Mouse (Mus musculus) lung, adult 18-20 months (tissue): ENCODE data around the gene Pgs1.

Source experiments
- DNase-seq, 2 experiments: peaks; one replicate each; pipeline ENCODE4 v3.0.0; 2022; ENCODE audit warnings: mixed read lengths in 2 of 2

Gene Pgs1

DNA sequence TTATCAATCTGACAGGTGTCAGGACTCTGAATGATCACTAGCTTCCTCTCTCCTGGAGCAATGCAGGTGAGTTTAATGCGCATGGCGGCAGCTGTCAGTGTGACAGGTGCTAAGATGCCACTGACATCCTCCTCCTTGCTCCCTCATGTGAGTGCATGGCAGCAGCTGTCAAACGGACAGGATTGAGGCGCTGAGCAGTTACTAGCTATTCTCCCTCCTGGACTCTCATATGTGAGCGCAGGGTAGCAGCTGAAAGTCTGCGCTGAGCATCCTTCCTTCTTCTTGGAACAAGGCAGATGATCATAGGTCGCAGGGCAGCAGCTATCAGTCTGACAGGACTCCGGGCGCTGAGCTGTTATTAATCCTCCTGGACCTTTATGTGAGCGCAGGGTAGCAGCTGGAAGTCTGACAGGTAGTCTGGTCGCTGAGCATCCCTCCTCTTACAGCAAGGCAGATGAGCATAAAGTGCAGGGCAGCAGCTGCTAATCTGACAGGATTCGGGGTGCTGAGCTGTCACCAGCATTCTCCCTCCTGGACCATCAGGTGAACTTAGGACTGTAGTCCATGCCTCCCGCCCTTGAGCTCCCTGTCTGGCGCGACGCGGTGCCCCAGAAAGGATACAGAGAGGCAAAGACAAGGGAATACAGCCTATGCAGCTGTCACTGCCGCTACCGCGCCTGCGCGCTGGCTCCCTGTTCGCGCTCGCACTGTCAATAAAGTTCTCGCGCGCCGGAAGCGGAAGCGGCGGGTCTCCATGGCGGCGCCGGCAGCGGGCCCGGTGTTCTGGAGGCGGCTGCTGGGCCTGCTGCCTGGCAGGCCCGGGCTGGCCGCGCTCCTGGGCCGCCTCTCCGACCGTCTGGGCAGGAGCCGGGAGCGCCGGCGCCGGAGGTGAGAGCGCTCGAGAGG is at the start of gene Pgs1:
Gene Pgs1, plus strand, starts transcription at position 167 of the 906 bp plus-strand sequence.
- DNase-seq: peak; percentile 89 to 91

DNA sequence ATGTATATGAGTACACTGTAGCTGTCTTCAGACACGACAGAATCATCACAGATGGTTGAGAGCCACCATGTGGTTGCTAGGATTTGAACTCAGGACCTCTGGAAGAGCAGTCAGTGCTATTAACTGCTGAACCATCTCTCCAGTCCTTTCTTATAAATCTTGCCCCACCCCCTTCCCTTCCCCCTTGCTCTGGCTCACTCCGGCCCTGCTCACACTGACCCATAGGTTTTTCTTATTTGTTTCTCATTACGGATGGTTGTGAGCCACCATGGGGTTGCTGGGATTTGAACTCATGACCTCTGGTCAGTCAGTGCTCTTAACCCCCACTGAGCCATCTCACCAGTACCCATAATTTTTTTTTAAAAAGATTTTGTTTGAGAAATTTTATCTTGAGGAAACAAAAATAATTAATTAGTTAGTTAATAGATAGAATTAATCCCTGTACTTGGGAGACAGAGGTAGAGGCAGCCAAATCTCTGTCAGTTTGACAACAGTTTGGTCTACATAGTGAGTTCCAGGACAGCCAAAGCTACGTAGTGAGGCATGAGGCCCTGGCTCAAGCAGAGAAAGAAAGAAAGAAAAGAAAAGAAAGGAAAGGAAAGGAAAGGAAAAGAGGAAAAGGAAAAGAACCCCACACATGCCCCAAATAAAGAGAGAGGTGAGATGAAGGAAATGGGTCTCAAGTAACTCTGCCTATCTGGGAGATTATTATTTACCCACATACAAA is 46.9 kb upstream of the Pgs1 start:
- no peak for DNase-seq

DNA sequence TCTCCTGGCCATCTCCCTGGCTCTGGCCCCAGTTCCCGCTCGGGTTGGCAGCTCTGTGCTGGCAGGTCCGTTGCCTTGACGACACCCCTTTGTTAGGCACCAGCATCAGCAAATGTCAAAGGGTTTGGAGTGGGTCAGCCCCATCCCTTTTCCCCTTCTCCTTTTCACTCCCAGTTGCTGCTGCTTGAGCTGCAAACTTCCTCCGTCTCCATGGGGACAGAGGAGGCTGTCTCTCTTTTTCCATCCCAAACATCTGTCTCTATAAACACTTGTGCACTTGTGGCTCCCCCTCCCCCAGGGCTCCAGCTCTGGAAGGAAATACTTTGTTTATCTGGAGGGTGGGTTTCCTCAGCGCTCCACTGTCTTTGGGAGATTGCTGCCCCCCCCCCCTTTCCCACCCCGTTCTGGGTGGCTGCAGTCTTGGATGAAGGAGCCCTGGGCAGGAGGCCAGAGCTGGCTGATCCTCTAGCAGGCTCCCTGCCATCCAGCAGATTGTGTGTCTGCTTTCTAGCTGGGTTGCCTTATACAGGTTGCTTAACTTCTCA is 46.3 kb upstream of the Pgs1 start:
- peak; percentile 85 to 88 for DNase-seq

DNA sequence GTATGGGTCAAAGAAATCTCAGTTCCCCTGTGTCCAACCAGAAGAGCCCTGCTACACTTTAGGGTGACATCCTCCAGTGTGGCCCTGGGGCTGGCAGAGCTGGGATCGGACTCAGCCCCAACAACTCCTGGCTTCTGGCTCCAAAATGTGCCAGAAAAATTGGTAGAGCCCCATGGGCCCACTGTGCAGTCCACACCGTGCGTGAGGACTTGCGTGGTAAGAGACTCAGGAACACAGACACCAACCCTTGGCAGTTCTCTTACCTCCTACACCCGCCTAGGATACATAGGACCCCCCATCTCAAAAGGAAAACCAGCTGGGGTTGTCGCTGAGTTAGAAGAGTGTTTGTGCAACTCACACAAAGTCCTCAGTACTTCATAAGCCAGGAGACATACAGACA is 45.2 kb upstream of the Pgs1 start:
- no peak for DNase-seq

DNA sequence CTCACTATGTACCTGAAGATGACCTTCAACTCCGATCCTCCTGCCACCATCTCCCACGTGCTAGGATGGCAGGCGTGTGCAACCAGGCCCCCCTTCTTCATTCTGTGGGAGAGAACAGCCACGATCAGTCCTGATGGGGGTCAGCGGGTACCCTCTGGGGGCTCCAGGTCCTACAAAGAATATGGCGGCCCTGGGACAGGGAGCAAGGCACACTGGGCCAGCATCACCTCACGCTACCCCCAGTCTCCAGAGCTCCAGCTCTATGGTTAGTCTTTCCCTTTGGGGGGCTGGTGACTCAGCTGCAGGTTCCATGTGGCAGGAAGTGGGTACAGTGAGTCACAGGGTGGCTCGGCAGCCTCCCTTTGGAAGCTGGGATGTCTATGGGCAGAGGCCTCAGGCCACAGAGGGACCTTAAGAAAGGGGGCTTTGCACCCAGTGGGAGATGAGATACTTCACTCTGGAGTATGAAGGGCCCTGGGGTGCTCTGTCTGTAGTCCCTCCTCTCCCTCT is 44.7 kb upstream of the Pgs1 start:
- no peak for DNase-seq

DNA sequence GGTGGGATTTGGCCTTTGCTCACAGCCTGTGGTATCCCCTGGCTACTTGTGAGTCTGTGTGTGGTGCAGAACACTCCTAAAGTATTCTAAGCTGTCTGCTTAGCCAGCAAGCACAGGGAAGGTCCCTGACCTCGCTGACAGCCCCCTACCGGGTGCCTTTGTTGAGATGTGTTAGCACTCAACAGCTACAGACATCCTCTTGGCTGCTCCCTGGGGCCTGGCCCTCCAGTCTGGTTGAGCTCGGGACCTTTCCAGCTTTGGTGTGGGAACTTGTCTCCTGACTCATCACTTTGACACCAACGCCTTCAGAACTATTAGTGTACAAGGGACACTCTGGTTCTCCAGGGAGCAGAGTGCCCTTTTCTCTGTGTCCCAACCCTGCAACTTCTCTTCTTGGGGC is 44.2 kb upstream of the Pgs1 start:
- DNase-seq: no peak

DNA sequence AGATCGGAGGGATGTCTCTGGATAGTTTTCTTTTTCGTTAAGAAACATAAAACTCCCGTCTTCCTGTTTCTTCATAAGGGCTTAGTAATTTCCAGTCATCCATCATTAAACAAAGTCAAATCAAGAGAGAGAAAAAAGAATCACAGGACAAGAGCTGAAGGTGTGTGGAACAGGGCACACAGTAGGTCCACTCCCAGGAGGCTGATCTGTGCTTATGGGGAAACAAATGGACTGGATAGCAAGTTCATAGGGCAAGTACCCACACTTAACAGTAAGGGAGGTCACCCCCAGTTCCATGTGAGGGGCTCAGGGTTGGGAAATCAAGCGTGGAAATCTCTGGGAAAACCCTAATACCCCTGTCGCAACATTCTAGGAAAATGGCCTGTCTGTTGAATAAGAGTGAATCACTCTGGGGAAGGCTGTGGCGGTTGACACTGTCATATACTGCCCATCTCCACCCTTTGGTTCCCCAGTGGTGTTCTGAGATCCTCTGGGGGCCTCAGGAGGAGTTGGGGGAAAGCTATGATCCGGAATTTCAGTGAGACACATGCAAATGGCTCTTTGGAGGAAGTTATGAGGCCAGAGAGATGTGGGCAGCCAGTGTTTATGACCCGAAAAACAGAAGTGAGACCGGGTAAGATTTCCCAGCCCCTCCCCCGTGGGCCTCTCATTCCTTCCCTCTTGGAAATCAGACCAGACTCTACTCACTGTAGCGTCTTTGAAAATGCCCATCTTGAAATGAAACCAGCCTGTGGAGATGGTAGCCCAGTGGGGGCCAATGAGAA is 39.7 kb upstream of the Pgs1 start:
- peak; percentile 48 to 69 for DNase-seq

DNA sequence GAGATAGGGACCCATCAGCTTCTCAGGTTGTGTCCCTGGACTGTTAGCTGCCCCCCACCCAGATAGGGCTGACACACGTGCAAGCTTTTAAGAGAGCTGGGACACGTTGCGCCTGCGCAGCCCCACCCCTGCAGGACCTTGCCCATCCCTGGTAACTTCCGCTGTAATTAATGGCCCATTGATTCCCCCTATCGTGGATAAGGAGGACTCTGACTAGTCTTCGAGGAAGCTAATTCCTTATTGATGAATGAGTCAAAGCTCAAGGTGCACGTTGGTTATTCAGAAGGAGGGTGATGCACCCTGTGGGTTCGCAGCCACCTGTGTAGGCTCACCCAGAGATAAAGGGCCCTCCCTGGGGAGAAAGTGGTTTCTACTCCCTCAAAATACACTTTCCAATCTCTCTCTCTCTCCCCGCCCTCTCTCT is 39.1 kb upstream of the Pgs1 start:
- no peak for DNase-seq

DNA sequence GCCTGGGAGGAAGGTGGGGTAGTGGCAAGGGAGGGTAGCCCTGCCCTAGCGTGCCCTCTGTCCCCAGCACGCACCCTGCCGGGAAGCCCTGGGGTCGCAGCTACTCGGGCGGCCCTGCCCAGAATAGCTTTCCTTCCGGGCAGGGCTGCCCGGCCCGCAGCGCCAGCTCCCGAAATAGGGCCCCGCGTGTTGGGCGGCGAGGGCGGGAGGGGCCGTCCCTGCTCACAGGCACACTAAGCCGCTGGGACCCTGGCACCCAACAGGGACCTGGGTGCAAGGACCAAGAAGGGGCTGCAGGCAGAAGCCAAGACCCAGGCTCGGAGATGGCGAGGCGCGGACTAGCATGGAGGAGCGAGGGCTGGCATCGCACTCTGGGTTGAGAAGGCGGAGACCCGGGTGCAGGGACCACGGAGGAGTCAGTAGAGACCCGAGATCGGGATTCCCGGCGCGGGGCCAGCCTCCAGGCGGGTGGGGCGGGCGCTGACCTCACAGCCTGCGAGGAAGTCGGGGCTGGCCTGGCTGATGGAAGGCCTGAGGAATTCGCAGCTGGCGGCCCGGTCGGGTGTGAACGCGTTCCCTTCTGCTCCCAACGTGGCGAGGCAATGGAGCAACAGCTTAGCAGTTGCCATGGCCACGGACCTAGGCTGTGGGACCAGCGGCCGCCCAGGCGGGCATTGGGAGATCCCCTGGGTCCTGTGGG is 36.5 kb upstream of the Pgs1 start:
- DNase-seq: peak; percentile 87 to 92

DNA sequence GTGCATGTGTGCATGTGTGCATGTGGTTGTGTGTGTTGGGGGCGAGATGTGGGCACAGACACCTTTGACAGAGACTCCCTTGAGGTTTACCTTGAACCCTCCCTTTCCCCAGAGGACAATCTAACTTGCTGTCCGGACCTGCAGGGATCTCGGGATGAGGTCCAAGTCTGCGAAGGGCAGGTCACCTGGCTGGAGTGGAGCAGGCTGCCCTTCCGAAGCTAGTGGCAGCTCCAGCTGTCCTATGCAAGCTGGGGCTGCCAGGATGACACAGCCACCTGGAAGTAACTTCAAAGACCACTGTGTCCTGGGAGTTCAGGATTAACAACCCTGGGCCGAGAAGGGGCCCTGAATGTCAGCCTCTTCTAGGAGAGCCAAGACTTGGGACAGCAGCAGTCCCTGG is 34.7 kb upstream of the Pgs1 start:
- DNase-seq: no peak

DNA sequence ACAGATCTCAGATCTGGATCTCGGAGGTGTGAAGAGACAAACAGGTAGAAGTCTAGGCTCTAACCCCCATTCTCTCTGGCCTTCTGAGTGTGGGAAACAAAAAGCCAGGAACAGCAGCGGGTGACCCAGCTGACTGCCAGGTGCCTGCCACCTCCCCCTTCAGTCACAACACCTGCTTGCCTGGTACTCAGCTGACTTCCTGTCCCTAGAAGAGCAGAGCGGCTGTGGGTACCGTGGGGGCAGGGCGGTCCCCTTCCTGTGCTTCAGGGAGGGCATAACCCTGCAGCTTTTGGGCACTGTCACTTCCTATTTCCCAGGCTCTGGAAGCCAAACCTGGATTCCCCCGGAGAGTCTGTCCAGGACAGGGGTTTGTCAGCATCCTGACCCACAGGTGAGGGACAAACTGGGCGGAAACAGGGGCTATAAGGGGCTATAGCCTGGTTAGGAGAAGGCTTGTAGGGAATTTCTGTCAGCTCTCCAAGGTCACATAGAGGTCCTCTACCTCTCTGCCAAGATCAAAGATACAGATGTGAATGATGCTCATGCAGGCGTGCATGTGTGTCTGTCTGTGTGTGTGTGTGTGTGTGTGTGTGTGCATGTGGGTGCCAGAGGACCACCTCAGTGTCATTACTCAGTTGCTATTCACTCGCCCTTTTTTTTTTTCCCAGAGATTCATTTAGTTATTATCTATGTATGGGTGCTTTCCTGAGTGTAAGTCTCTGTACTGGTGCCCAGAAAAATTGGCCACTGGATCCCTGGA is 33.7 kb upstream of the Pgs1 start:
- peak; percentile 67 to 72 for DNase-seq

DNA sequence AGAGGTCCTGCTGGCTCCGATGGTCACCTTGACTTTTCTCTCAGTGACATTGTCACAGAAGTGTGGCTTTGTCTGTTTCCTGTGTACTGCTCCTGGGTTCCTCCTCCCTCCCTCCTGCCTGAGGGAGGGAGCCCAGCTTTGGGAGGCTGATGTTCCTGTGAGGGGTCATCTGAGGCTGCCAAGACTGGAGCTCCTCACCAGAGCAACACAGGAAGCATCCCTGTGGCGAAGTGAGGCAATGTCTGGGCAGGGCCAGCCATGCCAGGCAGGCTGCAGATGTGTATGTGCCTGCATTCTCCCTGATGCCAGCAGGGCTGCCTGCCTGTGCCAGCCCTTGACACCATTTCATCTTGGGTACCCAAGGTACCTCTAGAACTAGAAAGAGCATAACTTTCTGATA is 32.0 kb upstream of the Pgs1 start:
- DNase-seq: peak in 1 of 2 experiments; percentile 45

DNA sequence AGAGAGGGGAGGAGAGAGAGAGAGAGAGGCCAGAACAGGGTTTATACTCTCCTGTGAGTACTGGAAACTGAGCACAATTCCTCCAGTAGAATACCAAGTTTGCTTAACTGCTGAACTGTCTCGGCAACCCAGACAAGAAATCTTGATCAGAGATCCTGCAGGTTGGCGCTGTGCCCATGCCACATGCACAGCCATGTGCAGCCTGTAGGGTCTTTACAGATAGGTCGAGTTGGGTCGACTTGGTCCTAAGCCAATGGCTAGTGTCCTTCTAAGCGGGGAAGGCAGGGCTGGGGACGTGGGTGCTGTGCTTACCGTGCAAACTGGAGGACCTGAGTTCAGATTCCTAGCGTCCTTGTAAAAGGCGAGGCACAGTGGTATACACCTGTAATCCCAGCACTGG is 31.3 kb upstream of the Pgs1 start:
- DNase-seq: no peak

DNA sequence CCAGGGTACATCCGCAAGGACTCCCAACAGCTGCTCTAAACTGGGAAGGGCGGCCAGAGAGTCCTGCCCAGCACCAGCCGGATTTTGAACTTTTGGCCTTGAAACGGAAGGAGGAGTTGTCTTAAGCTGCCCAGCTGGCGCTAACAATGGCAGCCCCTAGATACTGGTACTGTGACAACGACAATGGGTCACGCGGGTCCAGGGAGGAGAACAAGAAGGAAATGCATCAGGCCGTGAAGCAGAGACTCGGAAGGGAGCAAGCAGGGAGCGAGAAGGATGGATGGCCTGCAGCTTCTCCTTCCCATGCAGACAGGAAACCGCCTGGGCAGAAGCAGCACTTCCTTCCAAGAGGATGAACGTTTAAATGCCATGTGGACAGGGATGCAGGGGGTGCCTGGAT is 30.5 kb upstream of the Pgs1 start:
- peak; percentile 67 to 74 for DNase-seq

DNA sequence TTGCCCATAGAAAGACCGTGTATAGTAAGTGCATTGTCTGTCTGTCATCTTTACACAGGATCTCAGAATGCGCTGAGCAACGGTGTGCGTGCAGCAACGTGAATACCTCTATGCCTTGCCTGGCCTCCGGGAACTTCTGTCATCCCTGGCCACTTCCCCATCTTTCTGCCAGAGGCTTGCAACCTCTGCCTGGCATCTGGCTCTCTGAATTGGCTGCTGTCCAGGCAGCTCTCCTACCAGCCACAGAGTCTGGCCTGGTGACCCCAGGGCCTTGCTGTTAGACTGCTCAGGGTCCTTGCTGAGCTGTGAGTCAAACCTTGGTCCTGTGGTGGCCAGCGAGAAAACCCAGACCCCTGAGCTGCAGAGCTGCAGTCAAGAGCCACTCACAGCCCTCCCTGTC is 27.9 kb upstream of the Pgs1 start:
- peak in 1 of 2 experiments; percentile 57 for DNase-seq

DNA sequence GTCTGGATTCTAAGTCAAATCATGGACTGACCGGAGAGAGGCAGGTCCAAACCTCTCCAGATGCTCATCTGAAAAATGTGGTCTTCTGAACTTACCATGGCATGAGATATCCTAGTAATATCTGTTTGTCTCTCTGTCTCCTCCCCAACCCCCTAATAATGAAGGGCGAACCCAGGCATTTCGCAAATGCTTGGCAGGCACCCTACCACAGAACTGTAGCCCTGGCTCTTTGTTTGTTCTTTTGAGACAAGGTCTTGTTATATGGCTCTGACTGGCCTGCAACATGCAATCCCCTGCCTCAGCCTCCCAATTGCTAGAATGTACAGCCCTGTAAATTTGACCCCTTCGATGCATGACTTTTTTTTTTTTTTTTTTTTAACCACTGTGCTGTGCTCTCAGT is 26.9 kb upstream of the Pgs1 start:
- DNase-seq: no peak

DNA sequence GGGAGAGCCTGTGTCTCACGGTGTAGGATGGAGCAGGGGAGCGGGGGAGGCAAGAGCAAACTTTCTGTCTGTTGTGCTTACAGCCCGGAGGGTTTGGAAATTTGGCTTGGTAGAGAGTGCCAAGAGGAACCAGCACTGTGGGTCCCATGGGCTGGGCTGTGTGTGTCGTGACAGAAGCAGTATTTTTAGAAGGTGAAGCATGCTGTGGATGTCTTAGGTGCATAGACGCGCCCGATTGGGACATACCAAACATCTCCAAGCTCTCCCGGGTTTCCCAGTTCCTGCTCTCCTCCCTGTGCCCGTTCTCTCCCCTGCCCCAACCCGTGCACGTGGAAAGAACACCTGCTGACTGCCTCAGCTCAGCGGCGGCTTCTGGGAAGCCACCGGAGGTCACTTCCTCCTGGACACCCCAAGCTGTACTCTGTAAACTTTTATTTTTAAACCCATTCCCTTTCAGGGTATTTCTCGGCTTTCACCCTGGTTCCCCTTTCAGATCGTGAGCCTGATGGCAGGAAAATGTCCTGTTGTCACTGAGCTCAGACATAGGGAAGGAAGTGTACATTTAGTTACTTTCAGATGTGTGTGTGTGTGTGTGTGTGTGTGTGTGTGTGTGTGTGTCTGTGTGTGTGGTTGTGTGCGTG is 26.2 kb upstream of the Pgs1 start:
- peak; percentile 59 to 70 for DNase-seq

DNA sequence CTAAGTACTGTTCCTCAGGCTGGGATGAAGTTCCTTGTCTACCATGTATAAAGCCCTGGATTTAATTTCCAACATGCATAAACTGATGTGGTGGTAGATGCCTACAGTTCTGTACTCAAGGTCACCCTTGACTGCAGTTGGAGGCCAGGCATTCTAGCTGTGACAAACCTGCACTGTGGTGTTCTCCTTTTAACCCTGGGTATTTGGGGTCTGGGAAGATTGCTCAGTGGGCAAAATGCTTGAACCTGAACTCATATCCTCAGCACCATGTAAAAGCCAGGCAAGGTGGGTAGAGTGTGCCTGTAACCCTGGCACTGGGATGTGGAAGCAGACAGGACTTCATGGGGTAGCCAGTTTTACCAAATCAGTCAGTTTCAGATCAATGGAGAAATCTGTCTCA is 25.5 kb upstream of the Pgs1 start:
- no peak for DNase-seq

DNA sequence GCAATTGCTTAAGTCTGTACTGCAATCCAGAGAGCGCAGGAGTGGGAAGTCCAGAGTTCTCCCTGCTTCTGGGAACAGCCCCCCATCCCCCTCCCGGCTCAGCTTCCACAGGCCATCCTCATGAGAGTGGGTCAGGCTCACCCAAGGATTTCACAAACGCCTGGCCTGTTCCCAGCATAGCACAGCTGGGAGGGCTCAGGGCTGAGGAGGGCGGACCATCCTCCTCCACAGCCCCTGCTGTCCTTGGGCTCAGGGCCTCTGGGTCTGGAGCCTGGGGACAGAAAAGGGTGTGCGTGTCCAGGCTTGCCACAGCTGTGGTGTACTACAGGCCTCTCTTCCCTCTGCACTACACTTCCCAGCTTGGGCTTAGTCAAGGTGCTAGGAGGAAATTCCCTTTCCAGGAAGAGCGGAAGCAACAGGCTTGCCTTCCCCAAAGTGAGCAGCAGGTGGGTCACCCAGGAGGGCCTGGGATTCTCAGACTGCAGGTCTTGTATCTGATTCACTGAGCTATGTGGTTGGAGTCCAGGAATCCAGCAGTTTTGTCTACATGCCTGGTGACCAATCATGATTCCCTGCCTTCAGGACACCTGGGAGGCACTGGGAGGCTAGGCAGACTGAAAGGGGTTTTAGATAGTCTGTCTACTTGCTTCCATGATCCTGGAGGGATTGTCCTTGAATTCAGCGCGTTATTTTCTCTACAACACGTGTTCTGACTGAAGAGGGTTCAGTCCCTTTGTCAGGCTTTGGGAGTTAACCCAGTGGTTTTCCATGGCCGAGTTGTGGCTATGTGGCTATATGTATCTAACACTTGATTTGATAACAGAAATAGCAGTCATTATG is 23.6 kb upstream of the Pgs1 start:
- peak; percentile 86 to 91 for DNase-seq
